Mouse (Mus musculus): ENCODE results near the gene Opcml. TPM values are rescaled to one million over a fixed set of nuclear protein-coding genes. Genes with fewer than 3 reads are reported as not detected.
A peak's percentile ranks its signal among the peaks of the same experiment; 100 is the strongest.

Gene Opcml
- total and polyA plus RNA-seq, 3 experiments, result 0.94 to 1.3 (median 1.2) TPM

DNA sequence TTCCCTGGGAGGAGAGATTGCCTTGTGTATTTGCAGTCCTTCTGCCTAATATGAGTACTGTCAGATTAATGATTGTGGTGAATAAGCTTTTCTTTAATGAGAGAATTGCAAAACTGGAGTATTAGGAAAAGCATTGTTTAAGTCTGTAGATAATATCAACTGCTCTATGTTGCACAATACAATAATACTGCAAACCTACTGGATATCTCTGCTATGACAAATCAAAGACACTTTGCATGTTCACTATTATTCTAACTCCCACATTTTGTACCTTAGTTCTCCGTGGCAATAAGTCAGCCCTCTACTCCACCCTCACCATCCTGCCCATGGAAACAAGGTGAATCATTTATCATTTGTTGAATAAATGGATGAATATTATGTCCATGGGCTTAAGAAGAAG lies 1092.0 kb downstream of the Opcml start:
- TF ChIP-seq POLR2A (IDR thresholded peaks at IDR 0.05; ENCODE audit: insufficient read depth, low read depth, low read length) (no peak), CTCF (IDR thresholded peaks at IDR 0.05) (no peak), EP300 (IDR thresholded peaks at IDR 0.05; ENCODE audit: insufficient read depth, low read depth, low read length) (no peak)

DNA sequence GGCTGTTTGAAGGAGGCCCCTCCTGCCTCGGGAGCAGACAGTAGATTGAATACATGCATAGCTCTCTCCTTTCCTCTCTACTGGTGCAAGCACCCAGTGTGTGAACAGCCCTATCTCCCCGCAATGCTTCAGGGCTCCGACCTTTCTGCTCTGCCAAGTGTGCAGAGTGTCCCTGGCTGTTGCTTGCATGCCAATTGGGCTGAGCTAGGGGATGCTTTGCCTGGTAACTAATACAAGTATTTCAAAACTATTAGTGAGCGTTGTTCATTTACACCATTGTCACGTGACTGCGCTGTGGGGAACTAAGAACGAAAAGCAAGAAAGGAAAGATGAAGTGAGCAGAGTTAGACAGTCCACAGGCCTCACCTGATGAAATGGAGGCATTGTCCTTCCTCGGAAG lies 1101.0 kb downstream of the Opcml start:
- DNase-seq, result peak in 1 of 2 experiments; percentile 5
- Histone ChIP-seq H3K4me1 (ENCODE audit: control insufficient read depth, insufficient read depth, low read length) (no peaks in the 10 kb centered on the region), H3K4me3 (no peak overlapping the region), H3K27me3 (ENCODE audit: control insufficient read depth, insufficient read depth, low read length) (no peaks in the 10 kb centered on the region), H3K9ac (ENCODE audit: low read depth, low read length) (no peak overlapping the region), H3K36me3 (ENCODE audit: control insufficient read depth, insufficient read depth, low read length) (no peaks in the 10 kb centered on the region), H3K79me2 (replicated peaks; ENCODE audit: control insufficient read depth, insufficient read depth, low read length) (no peaks in the 10 kb centered on the region), H3K27ac (no peak overlapping the region)
- WGBS, result 68% methylated on average over 8 of the region's 8 CpGs
- TF ChIP-seq POLR2A (IDR thresholded peaks at IDR 0.05; ENCODE audit: insufficient read depth, low read depth, low read length), result no peak
- intact Hi-C loops (cut with DNase I), result no loop called here

More for the DNA sequence above, 1092.0 kb downstream of the Opcml start:
- H3K79me2 ChIP-seq (replicated peaks; ENCODE audit: control insufficient read depth, insufficient read depth, low read length), result no peaks in the 10 kb centered on the region
- no peak overlapping the region for H3K9ac ChIP-seq (ENCODE audit: low read depth, low read length)
- H3K4me3 ChIP-seq, result no peak overlapping the region
- H3K27ac ChIP-seq, result no peak overlapping the region
- intact Hi-C loops (cut with DNase I), result no loop called here
- no peaks in the 10 kb centered on the region for H3K4me1 ChIP-seq (ENCODE audit: control insufficient read depth, insufficient read depth, low read length)
- H3K27me3 ChIP-seq (ENCODE audit: control insufficient read depth, insufficient read depth, low read length), result no peaks in the 10 kb centered on the region
- no peaks in the 10 kb centered on the region for H3K36me3 ChIP-seq (ENCODE audit: control insufficient read depth, insufficient read depth, low read length)
- no peak for DNase-seq
- WGBS, result 60% methylated on average over 1 of the region's 1 CpGs

DNA sequence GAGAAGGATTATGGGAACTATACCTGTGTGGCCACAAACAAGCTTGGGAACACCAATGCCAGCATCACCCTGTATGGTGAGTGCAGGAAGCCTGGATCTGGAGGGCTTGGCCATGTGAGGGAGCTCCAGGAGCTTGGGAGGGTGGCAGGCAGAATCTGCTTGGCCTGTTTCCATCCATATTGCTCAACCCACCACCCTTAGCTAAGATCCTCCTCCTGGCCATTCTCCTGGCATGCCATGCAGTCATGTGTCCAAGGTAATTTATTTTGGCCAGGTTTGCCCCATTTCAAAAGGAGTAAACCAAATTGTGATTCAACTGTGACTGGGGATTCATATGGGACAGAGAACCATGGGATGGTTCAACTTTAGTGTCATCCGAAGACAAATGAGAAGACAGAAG lies 1112.7 kb downstream of the Opcml start:
- H3K36me3 ChIP-seq (ENCODE audit: control insufficient read depth, insufficient read depth, low read length), result no peaks in the 10 kb centered on the region
- DNase-seq, result no peak
- H3K4me1 ChIP-seq (ENCODE audit: control insufficient read depth, insufficient read depth, low read length), result no peaks in the 10 kb centered on the region
- H3K79me2 ChIP-seq (replicated peaks; ENCODE audit: control insufficient read depth, insufficient read depth, low read length), result no peaks in the 10 kb centered on the region
- no peak overlapping the region for H3K9ac ChIP-seq (ENCODE audit: low read depth, low read length)
- WGBS, result 81% methylated on average over 1 of the region's 1 CpGs
- intact Hi-C loops (cut with DNase I), result no loop called here
- no peaks in the 10 kb centered on the region for H3K27me3 ChIP-seq (ENCODE audit: control insufficient read depth, insufficient read depth, low read length)
- H3K4me3 ChIP-seq, result no peak overlapping the region
- no peak overlapping the region for H3K27ac ChIP-seq
- TF ChIP-seq EP300 (IDR thresholded peaks at IDR 0.05; ENCODE audit: insufficient read depth, low read depth, low read length) (no peak), POLR2A (IDR thresholded peaks at IDR 0.05; ENCODE audit: insufficient read depth, low read depth, low read length) (no peak), CTCF (IDR thresholded peaks at IDR 0.05) (no peak)

DNA sequence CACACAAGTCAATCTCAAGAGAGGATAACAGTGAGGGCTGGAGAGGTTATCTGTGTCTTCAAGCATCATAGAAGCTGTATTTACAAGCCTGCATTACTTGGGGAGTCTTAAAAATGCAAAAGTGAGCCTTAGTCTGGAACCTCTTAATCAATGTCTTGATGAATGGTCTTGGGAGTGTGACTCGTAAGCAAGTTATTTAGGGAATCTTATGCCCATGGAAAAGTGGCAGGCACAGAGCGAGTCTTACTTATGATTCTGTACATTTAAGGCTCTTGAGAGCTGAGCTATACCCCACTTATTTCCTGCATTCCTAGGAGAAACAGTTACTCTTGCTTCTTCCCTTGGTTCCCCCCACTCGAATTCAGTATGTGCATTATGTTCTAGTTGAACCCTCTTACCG lies 1119.2 kb downstream of the Opcml start:
- H3K9ac ChIP-seq (ENCODE audit: low read depth, low read length), result no peak overlapping the region
- no peak overlapping the region for H3K4me3 ChIP-seq
- no peaks in the 10 kb centered on the region for H3K4me1 ChIP-seq (ENCODE audit: control insufficient read depth, insufficient read depth, low read length)
- intact Hi-C loops (cut with DNase I), result no loop called here
- WGBS, result 82% methylated on average over 4 of the region's 4 CpGs
- no peak for DNase-seq
- no peaks in the 10 kb centered on the region for H3K36me3 ChIP-seq (ENCODE audit: control insufficient read depth, insufficient read depth, low read length)
- no peak for TF ChIP-seq CTCF (IDR thresholded peaks at IDR 0.05)
- no peak for TF ChIP-seq EP300 (IDR thresholded peaks at IDR 0.05; ENCODE audit: insufficient read depth, low read depth, low read length)
- TF ChIP-seq POLR2A (IDR thresholded peaks at IDR 0.05; ENCODE audit: insufficient read depth, low read depth, low read length), result no peak
- H3K79me2 ChIP-seq (replicated peaks; ENCODE audit: control insufficient read depth, insufficient read depth, low read length), result no peaks in the 10 kb centered on the region
- H3K27me3 ChIP-seq (ENCODE audit: control insufficient read depth, insufficient read depth, low read length), result no peaks in the 10 kb centered on the region
- H3K27ac ChIP-seq, result no peak overlapping the region

DNA sequence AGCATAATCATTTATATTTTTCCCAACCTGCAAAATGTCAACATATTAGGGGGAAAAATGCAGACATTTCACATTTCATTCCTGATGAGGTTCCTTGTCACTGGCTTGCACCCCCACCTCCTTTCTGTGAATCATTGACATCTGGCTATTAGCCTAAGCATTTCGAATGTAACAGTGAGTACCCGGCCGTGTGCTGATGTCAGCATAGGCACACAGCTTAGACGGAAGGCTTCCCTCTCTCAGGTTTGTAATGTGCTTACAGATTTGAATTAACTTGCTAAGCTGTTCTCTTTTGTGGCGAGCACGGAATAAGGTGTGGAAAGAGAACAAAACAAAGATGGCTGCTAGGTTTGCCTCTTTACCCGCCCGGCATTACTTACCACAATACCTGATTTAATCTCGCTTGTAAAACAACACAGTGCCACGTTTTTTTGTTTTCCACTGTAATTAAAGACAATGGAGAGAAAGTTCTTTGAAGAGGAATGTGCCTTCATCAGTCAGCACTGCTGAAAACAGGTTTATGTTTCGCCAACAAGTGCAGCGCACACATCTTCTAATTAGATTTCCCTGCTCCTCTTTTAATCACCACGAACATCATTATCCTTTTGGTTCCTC lies 1121.1 kb downstream of the Opcml start:
- H3K27me3 ChIP-seq (ENCODE audit: control insufficient read depth, insufficient read depth, low read length), result no peaks in the 10 kb centered on the region
- no peaks in the 10 kb centered on the region for H3K79me2 ChIP-seq (replicated peaks; ENCODE audit: control insufficient read depth, insufficient read depth, low read length)
- no peak overlapping the region for H3K9ac ChIP-seq (ENCODE audit: low read depth, low read length)
- H3K27ac ChIP-seq, result no peak overlapping the region
- intact Hi-C loops (cut with DNase I), result no loop called here
- H3K4me1 ChIP-seq (ENCODE audit: control insufficient read depth, insufficient read depth, low read length), result no peaks in the 10 kb centered on the region
- no peak for DNase-seq
- H3K36me3 ChIP-seq (ENCODE audit: control insufficient read depth, insufficient read depth, low read length), result no peaks in the 10 kb centered on the region
- no peak overlapping the region for H3K4me3 ChIP-seq
- 66% methylated on average over 13 of the region's 13 CpGs for WGBS
- TF ChIP-seq CTCF (IDR thresholded peaks at IDR 0.05) (no peak), EP300 (IDR thresholded peaks at IDR 0.05; ENCODE audit: insufficient read depth, low read depth, low read length) (no peak), POLR2A (IDR thresholded peaks at IDR 0.05; ENCODE audit: insufficient read depth, low read depth, low read length) (no peak)

DNA sequence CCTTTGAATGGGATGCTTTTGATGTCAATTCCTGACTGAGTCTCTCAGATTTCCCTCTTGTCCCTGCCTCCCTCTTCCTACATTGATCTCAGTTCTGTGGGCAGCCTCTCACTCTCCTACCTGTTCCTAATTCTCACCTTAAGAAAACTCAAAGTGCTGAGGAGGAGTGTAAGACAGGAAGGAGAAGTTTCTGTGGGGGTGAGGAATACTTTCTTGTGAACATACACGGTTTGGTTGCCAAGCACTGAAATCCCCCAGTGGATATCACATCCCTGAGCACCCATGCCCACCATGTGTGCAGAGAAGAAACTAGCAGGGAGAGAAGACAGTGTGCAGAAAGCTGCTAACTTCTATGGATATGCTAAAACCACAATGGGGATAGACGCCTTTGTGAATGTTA lies 1141.5 kb downstream of the Opcml start:
- H3K4me3 ChIP-seq, result no peak overlapping the region
- H3K79me2 ChIP-seq (replicated peaks; ENCODE audit: control insufficient read depth, insufficient read depth, low read length), result no peaks in the 10 kb centered on the region
- no peak for DNase-seq
- intact Hi-C loops (cut with DNase I), result no loop called here
- H3K9ac ChIP-seq (ENCODE audit: low read depth, low read length), result no peak overlapping the region
- 75% methylated on average over 2 of the region's 2 CpGs for WGBS
- H3K4me1 ChIP-seq (ENCODE audit: control insufficient read depth, insufficient read depth, low read length), result no peaks in the 10 kb centered on the region
- no peaks in the 10 kb centered on the region for H3K36me3 ChIP-seq (ENCODE audit: control insufficient read depth, insufficient read depth, low read length)
- H3K27ac ChIP-seq, result no peak overlapping the region
- no peaks in the 10 kb centered on the region for H3K27me3 ChIP-seq (ENCODE audit: control insufficient read depth, insufficient read depth, low read length)
- TF ChIP-seq POLR2A (IDR thresholded peaks at IDR 0.05; ENCODE audit: insufficient read depth, low read depth, low read length) (no peak), EP300 (IDR thresholded peaks at IDR 0.05; ENCODE audit: insufficient read depth, low read depth, low read length) (no peak), CTCF (IDR thresholded peaks at IDR 0.05) (no peak)
